Mouse (Mus musculus) cerebellum, adult (tissue): ENCODE measurements around the gene Padi3.

Source experiments
- ATAC-seq: cut with Nextera tagmentation; 2 replicates; pipeline ENCODE4 v1.9.2; 2017; ENCODE audit warnings: mild to moderate bottlenecking, moderate library complexity, mixed read lengths; ENCODE audit not compliant: insufficient number of reproducible peaks, low FRiP score, low TSS enrichment

The Padi3 gene

GRCm38 (mm10) chr4:140817413-140817812 lies 7.0 kb upstream of the Padi3 start:
- no peak for ATAC-seq

GRCm38 (mm10) chr4:140815996-140816917 lies 5.8 kb upstream of the Padi3 start:
- ATAC-seq = no peak

GRCm38 (mm10) chr4:140815496-140815895 lies 5.0 kb upstream of the Padi3 start:
- no peak for ATAC-seq

- ATAC-seq = no peak
Measured at GRCm38 (mm10) chr4:140814241-140815225, 4.1 kb upstream of the Padi3 start.

GRCm38 (mm10) chr4:140813358-140814185 lies 3.1 kb upstream of the Padi3 start:
- ATAC-seq = no peak

- ATAC-seq = no peak
Measured at GRCm38 (mm10) chr4:140812609-140813008, 2.2 kb upstream of the Padi3 start.

- no peak for ATAC-seq
Measured at GRCm38 (mm10) chr4:140812191-140812590, 1.7 kb upstream of the Padi3 start.

- no peak for ATAC-seq
Measured at GRCm38 (mm10) chr4:140809118-140809517, 1.3 kb downstream of the Padi3 start.

GRCm38 (mm10) chr4:140804601-140805000 lies 5.8 kb downstream of the Padi3 start:
- no peak for ATAC-seq

GRCm38 (mm10) chr4:140801364-140801763 lies 9.1 kb downstream of the Padi3 start:
- no peak for ATAC-seq

GRCm38 (mm10) chr4:140796786-140797185 lies 13.7 kb downstream of the Padi3 start:
- no peak for ATAC-seq

GRCm38 (mm10) chr4:140794678-140795077 lies 15.8 kb downstream of the Padi3 start:
- no peak for ATAC-seq

- ATAC-seq = no peak
Measured at GRCm38 (mm10) chr4:140793795-140794194, 16.7 kb downstream of the Padi3 start.

GRCm38 (mm10) chr4:140792584-140792983 lies 17.9 kb downstream of the Padi3 start:
- ATAC-seq = no peak

GRCm38 (mm10) chr4:140791071-140791470 lies 19.4 kb downstream of the Padi3 start:
- no peak for ATAC-seq

- ATAC-seq = no peak
Measured at GRCm38 (mm10) chr4:140789983-140790382, 20.5 kb downstream of the Padi3 start.

GRCm38 (mm10) chr4:140788983-140789382 lies 21.5 kb downstream of the Padi3 start:
- no peak for ATAC-seq

- ATAC-seq = no peak
Measured at GRCm38 (mm10) chr4:140788264-140788663, 22.2 kb downstream of the Padi3 start.

- no peak for ATAC-seq
Measured at GRCm38 (mm10) chr4:140787414-140787813, 23.0 kb downstream of the Padi3 start.

- no peak for ATAC-seq
Measured at GRCm38 (mm10) chr4:140785217-140785616, 25.2 kb downstream of the Padi3 start.
